Mouse (Mus musculus): ENCODE results near the gene 1700017D01Rik. TPM values are rescaled to one million over a fixed set of nuclear protein-coding genes. Genes with fewer than 3 reads are reported as not detected.
A peak's percentile ranks its signal among the peaks of the same experiment; 100 is the strongest.
"Not testable (repeated sequence)": the region's sequence is repeated elsewhere in the genome, so short reads cannot be mapped to it uniquely, and the experiment has no call there.

1700017D01Rik gene
- polyA plus RNA-seq (2014; fragmentation: Nextera tagmentation; extraction: Ambion mirVana), result not detected in 2 replicates

GRCm38 (mm10) chr19:11130776-11131175 lies at the start of gene 1700017D01Rik:
1700017D01Rik (minus strand) TSS chr19:11130876.
- ATAC-seq (ENCODE audit: low FRiP score), result not testable (repeated sequence)

GRCm38 (mm10) chr19:11177464-11177863 lies 46.8 kb upstream of the 1700017D01Rik start:
- DNase-seq (ENCODE audit: low spot score) (peak; percentile 41), ATAC-seq (ENCODE audit: low FRiP score) (peak; percentile 37; the same call in 1 of the 2 replicates)
- Histone ChIP-seq H3K9ac (no peak overlapping the region), H3K4me3 (replicated peaks; ENCODE audit: low read length) (no peak overlapping the region), H3K36me3 (replicated peaks; ENCODE audit: control insufficient read depth, insufficient read depth) (no peaks in the 10 kb centered on the region), H3K4me2 (replicated peaks) (no peak overlapping the region), H3K27ac (no peak overlapping the region), H3K9me3 (ENCODE audit: control insufficient read depth, low read length) (no peaks in the 10 kb centered on the region), H3K4me1 (replicated peaks; ENCODE audit: control insufficient read depth, insufficient read depth, low read length) (no peaks in the 10 kb centered on the region), H3K27me3 (ENCODE audit: control insufficient read depth, insufficient read depth, low read length) (no peaks in the 10 kb centered on the region)
- WGBS, result 45% methylated on average over 2 of the region's 2 CpGs

More at GRCm38 (mm10) chr19:11130776-11131175, at the start of gene 1700017D01Rik:
- not testable (repeated sequence) for H3K27me3 ChIP-seq (ENCODE audit: control insufficient read depth, insufficient read depth, low read length); H3K9ac ChIP-seq; H3K4me3 ChIP-seq (replicated peaks; ENCODE audit: low read length); DNase-seq (ENCODE audit: low spot score); H3K27ac ChIP-seq; H3K9me3 ChIP-seq (ENCODE audit: control insufficient read depth, low read length); H3K36me3 ChIP-seq (replicated peaks; ENCODE audit: control insufficient read depth, insufficient read depth); H3K4me2 ChIP-seq (replicated peaks); H3K4me1 ChIP-seq (replicated peaks; ENCODE audit: control insufficient read depth, insufficient read depth, low read length)
- WGBS, result 82% methylated on average over 8 of the region's 8 CpGs

- no peak for ATAC-seq (ENCODE audit: low FRiP score)
- Histone ChIP-seq H3K4me1 (replicated peaks; ENCODE audit: control insufficient read depth, insufficient read depth, low read length) (no peaks in the 10 kb centered on the region), H3K36me3 (replicated peaks; ENCODE audit: control insufficient read depth, insufficient read depth) (no peaks in the 10 kb centered on the region), H3K9ac (no peak within 1 kb of the TSS), H3K27ac (no peak within 1 kb of the TSS), H3K9me3 (ENCODE audit: control insufficient read depth, low read length) (no peaks in the 10 kb centered on the region), H3K27me3 (ENCODE audit: control insufficient read depth, insufficient read depth, low read length) (no peaks in the 10 kb centered on the region), H3K4me3 (replicated peaks; ENCODE audit: low read length) (no peak within 1 kb of the TSS), H3K4me2 (replicated peaks) (no peak within 1 kb of the TSS)
- WGBS, result 37% methylated on average over 10 of the region's 10 CpGs
- DNase-seq (ENCODE audit: low spot score), result no peak
Measured at GRCm38 (mm10) chr19:11165172-11165571, 34.5 kb upstream of the 1700017D01Rik start, which contains the start of gene 1700025F22Rik. 1700025F22Rik (minus strand) TSS chr19:11165320.

- DNase-seq (ENCODE audit: low spot score); H3K9me3 ChIP-seq (ENCODE audit: control insufficient read depth, low read length); H3K36me3 ChIP-seq (replicated peaks; ENCODE audit: control insufficient read depth, insufficient read depth); H3K27me3 ChIP-seq (ENCODE audit: control insufficient read depth, insufficient read depth, low read length); H3K27ac ChIP-seq; H3K4me2 ChIP-seq (replicated peaks); H3K4me1 ChIP-seq (replicated peaks; ENCODE audit: control insufficient read depth, insufficient read depth, low read length); ATAC-seq (ENCODE audit: low FRiP score); H3K9ac ChIP-seq; H3K4me3 ChIP-seq (replicated peaks; ENCODE audit: low read length): not testable (repeated sequence)
- WGBS, result 91% methylated on average over 6 of the region's 6 CpGs
Measured at GRCm38 (mm10) chr19:11157890-11158289, 27.2 kb upstream of the 1700017D01Rik start.

- 77% methylated on average over 4 of the region's 4 CpGs for WGBS
- Histone ChIP-seq H3K9me3 (ENCODE audit: control insufficient read depth, low read length) (no peaks in the 10 kb centered on the region), H3K4me2 (replicated peaks) (no peak overlapping the region), H3K4me1 (replicated peaks; ENCODE audit: control insufficient read depth, insufficient read depth, low read length) (no peaks in the 10 kb centered on the region), H3K27ac (no peak overlapping the region), H3K36me3 (replicated peaks; ENCODE audit: control insufficient read depth, insufficient read depth) (no peaks in the 10 kb centered on the region), H3K4me3 (replicated peaks; ENCODE audit: low read length) (no peak overlapping the region), H3K9ac (no peak overlapping the region), H3K27me3 (ENCODE audit: control insufficient read depth, insufficient read depth, low read length) (no peaks in the 10 kb centered on the region)
- ATAC-seq (ENCODE audit: low FRiP score), result no peak
- DNase-seq (ENCODE audit: low spot score), result no peak
Measured at GRCm38 (mm10) chr19:11135336-11135735, 4.7 kb upstream of the 1700017D01Rik start.

GRCm38 (mm10) chr19:11134852-11135251 lies 4.2 kb upstream of the 1700017D01Rik start:
- H3K27me3 ChIP-seq (ENCODE audit: control insufficient read depth, insufficient read depth, low read length), result no peaks in the 10 kb centered on the region
- ATAC-seq (ENCODE audit: low FRiP score), result no peak

GRCm38 (mm10) chr19:11129702-11130101 lies 974 bp downstream of the 1700017D01Rik start:
- H3K4me2 ChIP-seq (replicated peaks), result no peak overlapping the region
- no peaks in the 10 kb centered on the region for H3K4me1 ChIP-seq (replicated peaks; ENCODE audit: control insufficient read depth, insufficient read depth, low read length)
- H3K27me3 ChIP-seq (ENCODE audit: control insufficient read depth, insufficient read depth, low read length), result no peaks in the 10 kb centered on the region
- no peak overlapping the region for H3K4me3 ChIP-seq (replicated peaks; ENCODE audit: low read length)
- no peak for ATAC-seq (ENCODE audit: low FRiP score)
- H3K36me3 ChIP-seq (replicated peaks; ENCODE audit: control insufficient read depth, insufficient read depth), result no peaks in the 10 kb centered on the region
- DNase-seq (ENCODE audit: low spot score), result no peak
- H3K9ac ChIP-seq, result no peak overlapping the region
- no peak overlapping the region for H3K27ac ChIP-seq
- H3K9me3 ChIP-seq (ENCODE audit: control insufficient read depth, low read length), result peaks cover 13% of the 10 kb centered on the region; the same call in 1 of the 2 replicates
- 100% methylated on average over 1 of the region's 1 CpGs for WGBS

More at GRCm38 (mm10) chr19:11134852-11135251, 4.2 kb upstream of the 1700017D01Rik start:
- H3K9ac ChIP-seq, result no peak overlapping the region
- no peak overlapping the region for H3K4me2 ChIP-seq (replicated peaks)
- no peaks in the 10 kb centered on the region for H3K36me3 ChIP-seq (replicated peaks; ENCODE audit: control insufficient read depth, insufficient read depth)
- H3K4me1 ChIP-seq (replicated peaks; ENCODE audit: control insufficient read depth, insufficient read depth, low read length), result no peaks in the 10 kb centered on the region
- WGBS, result 90% methylated on average over 2 of the region's 2 CpGs
- H3K4me3 ChIP-seq (replicated peaks; ENCODE audit: low read length), result no peak overlapping the region
- no peak overlapping the region for H3K27ac ChIP-seq
- H3K9me3 ChIP-seq (ENCODE audit: control insufficient read depth, low read length), result no peaks in the 10 kb centered on the region
- DNase-seq (ENCODE audit: low spot score), result no peak

GRCm38 (mm10) chr19:11121016-11121420 lies 9.7 kb downstream of the 1700017D01Rik start:
- Histone ChIP-seq H3K4me3 (replicated peaks; ENCODE audit: low read length) (peak overlapping the region; percentile 33), H3K4me2 (replicated peaks) (peak overlapping the region; percentile 45), H3K9ac (peak overlapping the region; percentile 60), H3K9me3 (ENCODE audit: control insufficient read depth, low read length) (peaks cover 16% of the 10 kb centered on the region; the same call in 1 of the 2 replicates)
- H3K27me3 ChIP-seq (ENCODE audit: control insufficient read depth, insufficient read depth, low read length); H3K4me1 ChIP-seq (replicated peaks; ENCODE audit: control insufficient read depth, insufficient read depth, low read length); H3K27ac ChIP-seq; DNase-seq (ENCODE audit: low spot score); H3K36me3 ChIP-seq (replicated peaks; ENCODE audit: control insufficient read depth, insufficient read depth): not testable (repeated sequence)
- ATAC-seq (ENCODE audit: low FRiP score), result peak; percentile 99
- WGBS, result under 1% methylated on average over 8 of the region's 38 CpGs

- Histone ChIP-seq H3K36me3 (replicated peaks; ENCODE audit: control insufficient read depth, insufficient read depth) (no peaks in the 10 kb centered on the region), H3K9me3 (ENCODE audit: control insufficient read depth, low read length) (no peaks in the 10 kb centered on the region), H3K9ac (no peak overlapping the region), H3K4me1 (replicated peaks; ENCODE audit: control insufficient read depth, insufficient read depth, low read length) (no peaks in the 10 kb centered on the region), H3K4me3 (replicated peaks; ENCODE audit: low read length) (no peak overlapping the region), H3K4me2 (replicated peaks) (no peak overlapping the region), H3K27ac (no peak overlapping the region), H3K27me3 (ENCODE audit: control insufficient read depth, insufficient read depth, low read length) (no peaks in the 10 kb centered on the region)
- DNase-seq (ENCODE audit: low spot score) (no peak), ATAC-seq (ENCODE audit: low FRiP score) (no peak)
- WGBS, result 90% methylated on average over 2 of the region's 2 CpGs
Measured at GRCm38 (mm10) chr19:11119338-11119737, 11.3 kb downstream of the 1700017D01Rik start.

- H3K4me1 ChIP-seq (replicated peaks; ENCODE audit: control insufficient read depth, insufficient read depth, low read length), result no peaks in the 10 kb centered on the region
- H3K4me2 ChIP-seq (replicated peaks), result no peak overlapping the region
- no peaks in the 10 kb centered on the region for H3K27me3 ChIP-seq (ENCODE audit: control insufficient read depth, insufficient read depth, low read length)
- WGBS, result 89% methylated on average over 3 of the region's 3 CpGs
- H3K27ac ChIP-seq, result no peak overlapping the region
- no peaks in the 10 kb centered on the region for H3K9me3 ChIP-seq (ENCODE audit: control insufficient read depth, low read length)
- DNase-seq (ENCODE audit: low spot score) (no peak), ATAC-seq (ENCODE audit: low FRiP score) (no peak)
- H3K9ac ChIP-seq, result no peak overlapping the region
- H3K4me3 ChIP-seq (replicated peaks; ENCODE audit: low read length), result no peak overlapping the region
- no peaks in the 10 kb centered on the region for H3K36me3 ChIP-seq (replicated peaks; ENCODE audit: control insufficient read depth, insufficient read depth)
Measured at GRCm38 (mm10) chr19:11107746-11108145, 22.9 kb downstream of the 1700017D01Rik start.

Data from hindbrain, embryonic 14.5 days (tissue).